Mouse (Mus musculus) bone marrow macrophage, adult 2 months (primary cell): ENCODE measurements around the gene Il17ra. TPM values are rescaled to one million over a fixed set of nuclear protein-coding genes. Genes with fewer than 3 reads are reported as not detected.

ENCODE experiments used
- H3K27ac ChIP-seq: 2 replicates; pipeline ENCODE4 v1.5.1; 2012; ENCODE audit warnings: low read depth, low read length; ENCODE audit not compliant: insufficient read depth
- H3K4me1 ChIP-seq: 2 replicates; pipeline ENCODE4 v1.6.1; 2012; ENCODE audit warnings: low read length; ENCODE audit not compliant: control insufficient read depth, insufficient read depth
- H3K4me3 ChIP-seq: 2 replicates; pipeline ENCODE4 v1.5.1; 2012; ENCODE audit warnings: mild to moderate bottlenecking, low read length, moderate library complexity; ENCODE audit not compliant: insufficient read depth
- CTCF ChIP-seq: IDR thresholded peaks from 2 replicates; pipeline ENCODE4 v1.5.1; 2012; ENCODE audit warnings: low read depth, mild to moderate bottlenecking, low read length, moderate library complexity
- POLR2A ChIP-seq: IDR thresholded peaks from 2 replicates; pipeline ENCODE4 v1.6.1; 2012; ENCODE audit warnings: mild to moderate bottlenecking, low read depth, low read length, borderline replicate concordance
- polyA plus RNA-seq: library from polyadenylated mRNA; stranded (reverse); fragments of >200 nt; gene quantifications from 2 replicates; pipeline ENCODE4 v1.2.4, GENCODE M21; 2012; ENCODE audit not compliant: missing spikeins, insufficient read depth, insufficient read length

Gene Il17ra
- polyA plus RNA-seq, 1 experiment: 23.6 TPM

GRCm38 (mm10) chr6:120457074-120457473 is 6.0 kb upstream of the Il17ra start:
- TF ChIP-seq CTCF: peak; percentile 55
- TF ChIP-seq POLR2A: no peak

GRCm38 (mm10) chr6:120457751-120458150 is 5.3 kb upstream of the Il17ra start:
- H3K4me1 ChIP-seq: peaks cover 19% of the 10 kb centered on the region
- no peak for TF ChIP-seq CTCF
- no peak for TF ChIP-seq POLR2A
- no peak overlapping the region for H3K27ac ChIP-seq
- no peak overlapping the region for H3K4me3 ChIP-seq

More at GRCm38 (mm10) chr6:120457074-120457473, 6.0 kb upstream of the Il17ra start:
- Histone ChIP-seq H3K4me1 (peaks cover 25% of the 10 kb centered on the region), H3K4me3 (no peak overlapping the region), H3K27ac (no peak overlapping the region)

GRCm38 (mm10) chr6:120461217-120461616 is 1.8 kb upstream of the Il17ra start:
- Histone ChIP-seq H3K27ac (no peak overlapping the region), H3K4me1 (peaks cover 18% of the 10 kb centered on the region), H3K4me3 (no peak overlapping the region)
- no peak for TF ChIP-seq POLR2A

GRCm38 (mm10) chr6:120462251-120462650 is 796 bp upstream of the Il17ra start:
- Histone ChIP-seq H3K4me3 (no peak overlapping the region), H3K4me1 (peaks cover 27% of the 10 kb centered on the region), H3K27ac (no peak overlapping the region)
- TF ChIP-seq CTCF (no peak), POLR2A (no peak)

- Histone ChIP-seq H3K4me3 (peak overlapping the region; percentile 93), H3K4me1 (peaks cover 39% of the 10 kb centered on the region), H3K27ac (no peak overlapping the region)
- TF ChIP-seq POLR2A (no peak), CTCF (no peak)
Observed at GRCm38 (mm10) chr6:120463884-120464283, 837 bp downstream of the Il17ra start.

GRCm38 (mm10) chr6:120464406-120464939 is 1.4 kb downstream of the Il17ra start:
- Histone ChIP-seq H3K27ac (no peak overlapping the region), H3K4me1 (peaks cover 42% of the 10 kb centered on the region), H3K4me3 (peak overlapping the region; percentile 93)
- TF ChIP-seq CTCF (no peak), POLR2A (no peak)

GRCm38 (mm10) chr6:120465393-120465792 is 2.3 kb downstream of the Il17ra start:
- Histone ChIP-seq H3K27ac (no peak overlapping the region), H3K4me1 (peaks cover 51% of the 10 kb centered on the region), H3K4me3 (no peak overlapping the region)
- TF ChIP-seq CTCF: no peak
- TF ChIP-seq POLR2A: no peak

- 0 out of 2 replicates have a peak overlapping the region, but pooled peaks have one; percentile 9 for H3K4me3 ChIP-seq
- H3K27ac ChIP-seq: peak overlapping the region; percentile 78
- peaks cover 60% of the 10 kb centered on the region for H3K4me1 ChIP-seq
- TF ChIP-seq CTCF (no peak), POLR2A (no peak)
Observed at GRCm38 (mm10) chr6:120466609-120467329, 3.7 kb downstream of the Il17ra start.

- H3K27ac ChIP-seq: no peak overlapping the region
- H3K4me1 ChIP-seq: peaks cover 73% of the 10 kb centered on the region
- no peak overlapping the region for H3K4me3 ChIP-seq
- TF ChIP-seq POLR2A: no peak
Observed at GRCm38 (mm10) chr6:120468259-120468658, 5.2 kb downstream of the Il17ra start.

- Histone ChIP-seq H3K27ac (no peak overlapping the region), H3K4me3 (no peak overlapping the region), H3K4me1 (peaks cover 78% of the 10 kb centered on the region)
- TF ChIP-seq CTCF: no peak
- no peak for TF ChIP-seq POLR2A
Observed at GRCm38 (mm10) chr6:120469268-120469667, 6.2 kb downstream of the Il17ra start.
